Mouse (Mus musculus) adrenal gland, postnatal 25 days (tissue): ENCODE measurements around the gene Gpc5. TPM values are rescaled to one million over a fixed set of nuclear protein-coding genes. Genes with fewer than 3 reads are reported as not detected.

Experiments used
- DNase-seq: peaks from one replicate; pipeline ENCODE4 v3.0.0; 2021; ENCODE audit warnings: mixed read lengths
- microRNA-seq, 2 experiments: library from miRNA; unstranded; fragments of <30 nt; microRNA quantifications; one replicate each; pipeline ENCODE4 v1.2.0; 2021
- total RNA-seq: library from RNA; stranded (reverse); gene quantifications from 2 replicates; pipeline ENCODE4 v1.2.3, GENCODE M21; 2021

The Gpc5 gene
- total RNA-seq, 1 experiment from 2014 or later = 4.8 TPM

- no peak for DNase-seq
These were observed 1256.5 kb downstream of the Gpc5 start for GRCm38 (mm10) chr14:116348560-116348959.

- no peak for DNase-seq
These were observed 1292.6 kb downstream of the Gpc5 start for GRCm38 (mm10) chr14:116384602-116385001.

DNA sequence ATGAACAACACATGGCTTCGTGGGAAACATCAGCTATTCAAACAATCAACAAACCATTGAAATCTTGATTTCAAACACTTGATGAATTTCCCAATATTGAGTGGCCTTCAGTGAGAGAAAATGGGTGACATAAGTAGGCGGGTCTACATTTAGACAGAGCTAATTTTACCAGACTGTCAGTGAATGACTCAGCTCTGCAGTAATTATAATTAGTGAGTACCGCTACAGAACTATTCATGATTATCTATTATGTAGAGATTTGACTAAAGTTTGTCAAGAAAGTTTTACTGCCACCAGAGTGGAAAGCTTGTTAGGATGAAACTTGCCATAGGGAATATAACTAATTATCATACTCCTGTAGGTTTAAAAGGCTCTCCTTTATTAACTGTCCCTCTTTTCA, 1323.5 kb downstream of the Gpc5 start:
- no peak for DNase-seq

- DNase-seq = no peak
These were observed 1356.2 kb downstream of the Gpc5 start for GRCm38 (mm10) chr14:116448219-116448618.

- DNase-seq = no peak
These were observed 1361.3 kb downstream of the Gpc5 start for GRCm38 (mm10) chr14:116453356-116453755.

GRCm38 (mm10) chr14:116456211-116456610, 1364.2 kb downstream of the Gpc5 start:
- DNase-seq = no peak

- DNase-seq = no peak
These were observed 1381.6 kb downstream of the Gpc5 start for GRCm38 (mm10) chr14:116473378-116474179.

DNA sequence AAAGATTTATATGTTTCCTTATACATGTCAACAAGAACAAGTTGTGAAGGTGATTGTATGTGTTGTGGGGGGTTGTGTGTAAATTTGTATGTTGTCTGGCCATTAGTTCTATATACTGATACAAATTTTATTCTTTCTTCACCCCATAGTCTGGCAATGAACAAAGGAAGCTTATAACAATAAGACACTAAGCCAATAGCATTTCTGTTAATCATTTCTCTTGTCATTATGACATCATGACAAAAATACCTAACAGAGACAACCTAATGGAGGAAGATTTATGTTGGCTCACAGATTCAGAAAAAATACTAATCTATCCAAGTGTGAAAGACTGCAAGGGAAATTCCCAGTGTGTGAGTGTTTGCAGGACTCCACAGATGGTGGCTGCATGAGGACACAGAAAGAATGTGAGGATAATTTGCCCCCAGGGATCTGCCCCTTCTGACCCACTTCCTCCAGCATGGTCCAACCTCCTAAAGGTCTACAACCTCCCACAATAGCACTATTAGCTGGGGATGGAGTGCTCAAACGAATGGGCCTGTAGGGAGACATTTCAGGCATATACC, 1402.4 kb downstream of the Gpc5 start:
- no peak for DNase-seq

- DNase-seq = no peak
These were observed 1446.2 kb downstream of the Gpc5 start for GRCm38 (mm10) chr14:116538216-116538615.

DNA sequence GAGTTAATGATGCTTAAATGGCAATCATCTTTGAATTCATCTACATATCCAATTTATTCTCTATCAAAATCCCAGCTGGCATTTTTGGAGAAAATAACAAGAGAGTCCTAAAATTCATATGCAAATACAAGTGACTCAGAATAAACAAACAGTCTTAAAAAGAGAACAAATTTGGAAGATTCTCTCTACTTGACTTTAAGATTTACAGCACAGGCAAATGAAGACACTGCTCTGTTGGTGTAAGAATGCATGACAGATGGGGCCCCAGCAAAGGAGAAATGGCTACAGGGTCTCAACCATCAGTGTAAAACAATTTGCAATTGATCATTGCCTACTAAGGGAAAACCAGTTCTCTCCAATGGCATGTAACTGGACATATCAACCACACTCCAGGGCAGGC, 1451.7 kb downstream of the Gpc5 start:
- no peak for DNase-seq

GRCm38 (mm10) chr14:116551401-116551800, 1459.4 kb downstream of the Gpc5 start:
- no peak for DNase-seq

GRCm38 (mm10) chr14:116553316-116553715, 1461.3 kb downstream of the Gpc5 start:
- DNase-seq = no peak

DNA sequence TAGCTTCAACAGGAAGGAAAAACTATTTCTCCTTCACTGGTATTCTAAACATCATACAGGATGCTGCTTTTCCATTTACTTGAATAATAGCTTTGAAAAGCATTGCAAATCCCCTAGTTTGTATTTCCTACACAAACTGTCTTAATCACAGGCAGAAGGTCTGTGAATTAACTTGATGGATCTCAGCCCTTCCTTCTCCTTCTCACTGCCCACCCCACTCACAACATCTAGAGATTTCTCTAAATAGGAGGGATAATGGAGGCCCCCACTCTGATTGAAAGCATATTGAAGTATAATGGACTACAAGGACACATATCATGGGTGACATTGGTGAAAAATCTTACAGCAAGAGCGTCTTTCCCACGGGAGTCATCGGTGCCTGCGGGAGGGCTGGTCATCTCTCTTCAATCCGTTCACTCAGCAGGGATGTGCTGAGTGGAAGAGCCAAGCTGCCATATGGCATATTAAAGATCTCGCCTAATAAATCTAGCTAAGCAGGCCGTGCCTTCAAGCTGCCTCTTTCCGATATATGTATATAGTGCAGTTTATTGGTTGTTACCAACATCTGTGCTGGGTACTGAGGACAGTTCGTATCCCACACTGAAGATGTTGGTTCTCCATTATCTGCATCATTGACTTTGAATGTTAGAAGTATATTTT, 1466.3 kb downstream of the Gpc5 start:
- DNase-seq = no peak

DNA sequence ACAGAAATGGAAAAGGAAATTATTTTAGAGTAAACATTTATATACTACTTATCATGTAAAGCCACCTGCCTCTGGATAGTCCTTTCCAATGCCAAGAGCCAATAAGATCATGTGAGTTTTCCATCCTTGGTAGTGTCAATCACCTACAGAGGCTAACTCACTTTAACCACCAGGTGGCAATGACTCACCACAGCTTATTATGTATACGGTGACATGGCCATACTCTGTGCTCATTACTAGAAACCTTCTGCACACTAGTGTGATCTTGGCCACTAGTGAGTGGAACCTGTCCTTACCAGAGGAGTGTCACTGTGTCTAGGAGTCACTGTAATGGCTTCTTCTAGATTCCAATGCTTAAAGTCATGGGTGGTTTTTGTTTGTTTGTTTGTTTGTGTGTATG, 1468.0 kb downstream of the Gpc5 start:
- DNase-seq = no peak

Small RNA genes lying within 50 kb of the gene (microRNA-seq; reads per million reads assigned to microRNA genes)
- 4,869 to 5,333 reads per million in 2 experiments for gene Mir17
- 332 to 433 reads per million in 2 experiments for gene Mir18
- gene Mir19a = 1.4 to 4.5 reads per million in 2 experiments
- gene Mir19b-1 = 2.1 to 2.8 reads per million in 2 experiments
- 2,289 to 2,593 reads per million in 2 experiments for gene Mir20a
- gene Mir92-1 = 958 to 1,897 reads per million in 2 experiments
